Mouse (Mus musculus): ENCODE measurements around the gene Cdkn2aip.

- TF ChIP-seq GATA1 (IDR thresholded peaks at IDR 0.05; ENCODE audit: borderline replicate concordance, low read length): no peak
- TF ChIP-seq FLI1 (IDR thresholded peaks at IDR 0.05; ENCODE audit: low read length): no peak
Observed at GRCm38 (mm10) chr8:47708106-47708505, 5.6 kb downstream of the Cdkn2aip start.
